Mouse (Mus musculus): ENCODE results near the gene Mnat1.

The Mnat1 gene

GRCm38 (mm10) chr12:73317706-73318686 lies 194.5 kb downstream of the Mnat1 start:
- no peak for DNase-seq (ENCODE audit: low spot score in 2 of 2)
